Mouse (Mus musculus) G1E (cell line): ENCODE data around the gene Galp.

ENCODE experiments used
- CTCF ChIP-seq: IDR thresholded peaks from 2 replicates; pipeline ENCODE4 v1.5.1; 2012; ENCODE audit warnings: low read depth, low read length, inconsistent platforms, mixed read lengths
- GATA1 ChIP-seq: IDR thresholded peaks from 2 replicates; pipeline ENCODE4 v1.6.1; 2012; ENCODE audit warnings: borderline replicate concordance, low read length, inconsistent platforms, mixed read lengths
- POLR2AphosphoS5 ChIP-seq: IDR thresholded peaks from 2 replicates; pipeline ENCODE4 v1.6.1; 2012; ENCODE audit warnings: low read depth, low read length, inconsistent platforms; ENCODE audit not compliant: insufficient replicate concordance
- TAL1 ChIP-seq: conservative IDR thresholded peaks from 2 replicates; pipeline ENCODE4 v1.6.1; 2012; ENCODE audit warnings: low read depth, low read length, inconsistent platforms, mixed read lengths

DNA sequence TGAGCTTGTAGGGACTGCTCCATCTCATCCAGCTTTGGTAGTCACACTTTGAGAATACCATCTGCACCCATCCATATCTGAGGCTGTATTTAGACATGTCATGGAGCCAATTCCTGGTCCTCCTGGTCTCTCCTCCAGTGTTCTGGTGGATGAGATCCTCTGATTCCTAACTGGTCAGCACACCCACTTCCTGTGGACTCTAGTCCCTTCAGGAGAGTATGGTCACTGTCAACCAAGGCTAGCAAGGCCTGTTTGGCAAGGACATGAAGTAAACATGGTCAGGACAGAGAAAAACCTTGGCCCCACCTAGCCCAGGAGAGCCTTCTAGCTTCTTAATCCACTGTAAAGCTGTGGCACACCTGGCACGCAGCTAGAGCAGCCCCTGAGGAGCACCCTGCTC is 45.6 kb upstream of the Galp start:
- TF ChIP-seq CTCF (no peak), GATA1 (no peak), TAL1 (no peak), POLR2AphosphoS5 (no peak)
